Mouse (Mus musculus): ENCODE results near the gene Ift172. TPM values are rescaled to one million over a fixed set of nuclear protein-coding genes. Genes with fewer than 3 reads are reported as not detected.

The Ift172 gene
- polyA plus RNA-seq, 1 experiment, result 10.7 TPM

GRCm38 (mm10) chr5:31312806-31313205, 21.9 kb upstream of the Ift172 start:
- Histone ChIP-seq H3K79me3 (ENCODE audit: low read depth) (no peaks in the 10 kb centered on the region), H3ac (ENCODE audit: control insufficient read depth, insufficient read length, low read depth) (no peak overlapping the region), H3K4me3 (ENCODE audit: insufficient read depth, poor library complexity, severe bottlenecking) (no peak overlapping the region), H3K36me3 (ENCODE audit: control insufficient read depth, insufficient read depth) (no peaks in the 10 kb centered on the region), H3K79me2 (ENCODE audit: control insufficient read depth, insufficient read depth) (no peaks in the 10 kb centered on the region), H3K27me3 (ENCODE audit: control insufficient read depth, insufficient read depth, insufficient read length) (peaks cover 39% of the 10 kb centered on the region)
- no peak for TF ChIP-seq CEBPB (IDR thresholded peaks at IDR 0.05; ENCODE audit: low read depth)
- no peak for TF ChIP-seq USF1 (IDR thresholded peaks at IDR 0.05; ENCODE audit: low read depth)
- TF ChIP-seq FOSL1 (IDR thresholded peaks at IDR 0.05; ENCODE audit: insufficient read depth, low read length, poor library complexity, severe bottlenecking), result no peak
- TF ChIP-seq MYOG (IDR thresholded peaks at IDR 0.05; ENCODE audit: control insufficient read depth, extremely low read depth, insufficient read length), result no peak
- no peak for TF ChIP-seq MAX (IDR thresholded peaks at IDR 0.05)
- TF ChIP-seq MYOD1 (IDR thresholded peaks at IDR 0.05; ENCODE audit: control insufficient read depth, insufficient read length, low read depth), result no peak
- no peak for TF ChIP-seq CTCF (IDR thresholded peaks at IDR 0.05; ENCODE audit: control insufficient read depth, insufficient read depth, insufficient read length)

- no peak for TF ChIP-seq MYOD1 (IDR thresholded peaks at IDR 0.05; ENCODE audit: control insufficient read depth, insufficient read length, low read depth)
- TF ChIP-seq CTCF (IDR thresholded peaks at IDR 0.05; ENCODE audit: control insufficient read depth, insufficient read depth, insufficient read length), result no peak
- TF ChIP-seq FOSL1 (IDR thresholded peaks at IDR 0.05; ENCODE audit: insufficient read depth, low read length, poor library complexity, severe bottlenecking), result no peak
- TF ChIP-seq MYOG (IDR thresholded peaks at IDR 0.05; ENCODE audit: control insufficient read depth, extremely low read depth, insufficient read length), result no peak
- no peak for TF ChIP-seq MAX (IDR thresholded peaks at IDR 0.05)
- TF ChIP-seq CEBPB (IDR thresholded peaks at IDR 0.05; ENCODE audit: low read depth), result no peak
- TF ChIP-seq USF1 (IDR thresholded peaks at IDR 0.05; ENCODE audit: low read depth), result no peak
- no peak overlapping the region for H3ac ChIP-seq (ENCODE audit: control insufficient read depth, insufficient read length, low read depth)
- H3K79me2 ChIP-seq (ENCODE audit: control insufficient read depth, insufficient read depth), result no peaks in the 10 kb centered on the region
- no peak overlapping the region for H3K4me3 ChIP-seq (ENCODE audit: insufficient read depth, poor library complexity, severe bottlenecking)
- no peaks in the 10 kb centered on the region for H3K36me3 ChIP-seq (ENCODE audit: control insufficient read depth, insufficient read depth)
- H3K79me3 ChIP-seq (ENCODE audit: low read depth), result no peaks in the 10 kb centered on the region
- peaks cover 27% of the 10 kb centered on the region for H3K27me3 ChIP-seq (ENCODE audit: control insufficient read depth, insufficient read depth, insufficient read length)
These were observed 12.2 kb upstream of the Ift172 start for GRCm38 (mm10) chr5:31303093-31303492.

GRCm38 (mm10) chr5:31301866-31302265, 10.9 kb upstream of the Ift172 start:
- no peaks in the 10 kb centered on the region for H3K36me3 ChIP-seq (ENCODE audit: control insufficient read depth, insufficient read depth)
- H3ac ChIP-seq (ENCODE audit: control insufficient read depth, insufficient read length, low read depth), result no peak overlapping the region
- H3K79me3 ChIP-seq (ENCODE audit: low read depth), result no peaks in the 10 kb centered on the region
- TF ChIP-seq MYOG (IDR thresholded peaks at IDR 0.05; ENCODE audit: control insufficient read depth, extremely low read depth, insufficient read length) (no peak), CEBPB (IDR thresholded peaks at IDR 0.05; ENCODE audit: low read depth) (no peak), CTCF (IDR thresholded peaks at IDR 0.05; ENCODE audit: control insufficient read depth, insufficient read depth, insufficient read length) (no peak), FOSL1 (IDR thresholded peaks at IDR 0.05; ENCODE audit: insufficient read depth, low read length, poor library complexity, severe bottlenecking) (no peak), MAX (IDR thresholded peaks at IDR 0.05) (no peak), USF1 (IDR thresholded peaks at IDR 0.05; ENCODE audit: low read depth) (no peak), MYOD1 (IDR thresholded peaks at IDR 0.05; ENCODE audit: control insufficient read depth, insufficient read length, low read depth) (no peak)
- no peak overlapping the region for H3K4me3 ChIP-seq (ENCODE audit: insufficient read depth, poor library complexity, severe bottlenecking)
- no peaks in the 10 kb centered on the region for H3K79me2 ChIP-seq (ENCODE audit: control insufficient read depth, insufficient read depth)
- H3K27me3 ChIP-seq (ENCODE audit: control insufficient read depth, insufficient read depth, insufficient read length), result peaks cover 26% of the 10 kb centered on the region

GRCm38 (mm10) chr5:31298486-31298885, 7.6 kb upstream of the Ift172 start:
- H3K4me3 ChIP-seq (ENCODE audit: insufficient read depth, poor library complexity, severe bottlenecking), result no peak overlapping the region
- H3K36me3 ChIP-seq (ENCODE audit: control insufficient read depth, insufficient read depth), result no peaks in the 10 kb centered on the region
- TF ChIP-seq MYOG (IDR thresholded peaks at IDR 0.05; ENCODE audit: control insufficient read depth, extremely low read depth, insufficient read length) (no peak), MAX (IDR thresholded peaks at IDR 0.05) (no peak), CEBPB (IDR thresholded peaks at IDR 0.05; ENCODE audit: low read depth) (no peak), USF1 (IDR thresholded peaks at IDR 0.05; ENCODE audit: low read depth) (no peak), MYOD1 (IDR thresholded peaks at IDR 0.05; ENCODE audit: control insufficient read depth, insufficient read length, low read depth) (no peak), FOSL1 (IDR thresholded peaks at IDR 0.05; ENCODE audit: insufficient read depth, low read length, poor library complexity, severe bottlenecking) (no peak), CTCF (IDR thresholded peaks at IDR 0.05; ENCODE audit: control insufficient read depth, insufficient read depth, insufficient read length) (no peak)
- H3ac ChIP-seq (ENCODE audit: control insufficient read depth, insufficient read length, low read depth), result no peak overlapping the region
- peaks cover 25% of the 10 kb centered on the region for H3K27me3 ChIP-seq (ENCODE audit: control insufficient read depth, insufficient read depth, insufficient read length)
- H3K79me2 ChIP-seq (ENCODE audit: control insufficient read depth, insufficient read depth), result no peaks in the 10 kb centered on the region
- H3K79me3 ChIP-seq (ENCODE audit: low read depth), result no peaks in the 10 kb centered on the region

- Histone ChIP-seq H3K4me3 (ENCODE audit: insufficient read depth, poor library complexity, severe bottlenecking) (no peak overlapping the region), H3K79me3 (ENCODE audit: low read depth) (no peaks in the 10 kb centered on the region), H3K27me3 (ENCODE audit: control insufficient read depth, insufficient read depth, insufficient read length) (peaks cover 25% of the 10 kb centered on the region), H3ac (ENCODE audit: control insufficient read depth, insufficient read length, low read depth) (no peak overlapping the region), H3K36me3 (ENCODE audit: control insufficient read depth, insufficient read depth) (no peaks in the 10 kb centered on the region), H3K79me2 (ENCODE audit: control insufficient read depth, insufficient read depth) (no peaks in the 10 kb centered on the region)
- TF ChIP-seq MYOG (IDR thresholded peaks at IDR 0.05; ENCODE audit: control insufficient read depth, extremely low read depth, insufficient read length) (no peak), CTCF (IDR thresholded peaks at IDR 0.05; ENCODE audit: control insufficient read depth, insufficient read depth, insufficient read length) (no peak), FOSL1 (IDR thresholded peaks at IDR 0.05; ENCODE audit: insufficient read depth, low read length, poor library complexity, severe bottlenecking) (no peak), MAX (IDR thresholded peaks at IDR 0.05) (no peak), USF1 (IDR thresholded peaks at IDR 0.05; ENCODE audit: low read depth) (no peak), CEBPB (IDR thresholded peaks at IDR 0.05; ENCODE audit: low read depth) (no peak), MYOD1 (IDR thresholded peaks at IDR 0.05; ENCODE audit: control insufficient read depth, insufficient read length, low read depth) (no peak)
These were observed 7.1 kb upstream of the Ift172 start for GRCm38 (mm10) chr5:31297981-31298380.
